Mouse (Mus musculus) neural tube, embryonic 13.5 days (tissue): Measurements from ENCODE around the gene Abca1. TPM values are rescaled to one million over a fixed set of nuclear protein-coding genes. Genes with fewer than 3 reads are reported as not detected.

Experiments used
- ATAC-seq: fragments of 200-750 bp; cut with Nextera tagmentation; 2 replicates; pipeline ENCODE4 v1.8.0; 2017; ENCODE audit warnings: low read depth, mild to moderate bottlenecking, moderate TSS enrichment, moderate library complexity
- H3K27ac ChIP-seq: fragments of 300-500 bp; sonication (generic); replicated peaks from 2 replicates; pipeline ENCODE4 v1.5.1; 2015; ENCODE audit warnings: moderate library complexity, mild to moderate bottlenecking, inconsistent platforms
- H3K27me3 ChIP-seq: fragments of 300-500 bp; sonication (generic); 2 replicates; pipeline ENCODE4 v1.6.1; 2015; ENCODE audit warnings: mild to moderate bottlenecking, inconsistent platforms
- H3K36me3 ChIP-seq: fragments of 300-500 bp; sonication (generic); 2 replicates; pipeline ENCODE4 v1.6.1; 2015; ENCODE audit warnings: mild to moderate bottlenecking, inconsistent platforms
- H3K4me1 ChIP-seq: fragments of 300-500 bp; sonication (generic); replicated peaks from 2 replicates; pipeline ENCODE4 v1.6.1; 2015; ENCODE audit warnings: inconsistent platforms
- H3K4me2 ChIP-seq: fragments of 300-500 bp; sonication (generic); 2 replicates; pipeline ENCODE4 v1.6.1; 2015; ENCODE audit warnings: inconsistent platforms, mild to moderate bottlenecking, moderate library complexity
- H3K4me3 ChIP-seq: fragments of 300-500 bp; sonication (generic); 2 replicates; pipeline ENCODE4 v1.5.1; 2015; ENCODE audit warnings: mild to moderate bottlenecking, inconsistent platforms
- H3K9ac ChIP-seq: fragments of 300-500 bp; sonication (generic); 2 replicates; pipeline ENCODE4 v1.6.1; 2015; ENCODE audit warnings: moderate library complexity, mild to moderate bottlenecking, inconsistent platforms
- H3K9me3 ChIP-seq: fragments of 300-500 bp; sonication (generic); 2 replicates; pipeline ENCODE4 v1.6.1; 2016; ENCODE audit warnings: inconsistent platforms
- WGBS: fragments of 180-500 bp; shearing (Covaris S2); methylation state at CpG from one replicate; pipeline ENCODE4 v1.1.7; 2015; 5-methylcytosine and 5-hydroxymethylcytosine counted together
- polyA plus RNA-seq: library from polyadenylated mRNA; unstranded; fragments of >200 nt; fragmentation: Nextera tagmentation; extraction: Ambion mirVana; gene quantifications from 2 replicates; pipeline ENCODE4 v1.2.1, GENCODE M21; 2015

Abca1 gene
- polyA plus RNA-seq, 1 experiment from 2014 or later: 11.5 TPM

DNA sequence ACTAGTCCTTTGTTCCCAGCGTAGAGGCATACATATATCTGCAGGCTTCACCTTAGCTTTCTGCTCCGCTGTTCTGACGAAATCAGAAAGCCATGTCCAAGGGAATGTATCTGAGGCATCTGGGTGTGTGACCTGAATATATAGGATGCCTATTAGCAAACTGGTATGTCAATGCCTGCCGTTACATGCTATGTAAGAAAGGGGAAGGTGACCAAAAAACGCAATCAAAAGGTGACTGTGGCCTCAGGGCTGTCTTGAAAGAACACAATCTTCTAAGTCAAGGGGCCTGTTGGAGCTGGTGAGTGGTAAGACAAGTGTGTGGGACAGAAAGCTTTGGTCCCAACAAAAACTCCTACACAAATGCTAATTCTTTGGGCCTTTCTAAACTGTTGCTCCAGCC is 28.2 kb downstream of the Abca1 start:
- Histone ChIP-seq H3K9ac (no peak overlapping the region), H3K27ac (no peak overlapping the region), H3K4me2 (no peak overlapping the region), H3K4me3 (no peak overlapping the region), H3K4me1 (0 out of 2 replicates have a peak, but pooled peaks cover 5% of the 10 kb centered on the region), H3K36me3 (peaks cover 48% of the 10 kb centered on the region), H3K9me3 (0 out of 2 replicates have a peak, but pooled peaks cover 3% of the 10 kb centered on the region), H3K27me3 (no peaks in the 10 kb centered on the region)
- ATAC-seq: no peak
- WGBS: 94% methylated on average over 5 of the region's 5 CpGs

DNA sequence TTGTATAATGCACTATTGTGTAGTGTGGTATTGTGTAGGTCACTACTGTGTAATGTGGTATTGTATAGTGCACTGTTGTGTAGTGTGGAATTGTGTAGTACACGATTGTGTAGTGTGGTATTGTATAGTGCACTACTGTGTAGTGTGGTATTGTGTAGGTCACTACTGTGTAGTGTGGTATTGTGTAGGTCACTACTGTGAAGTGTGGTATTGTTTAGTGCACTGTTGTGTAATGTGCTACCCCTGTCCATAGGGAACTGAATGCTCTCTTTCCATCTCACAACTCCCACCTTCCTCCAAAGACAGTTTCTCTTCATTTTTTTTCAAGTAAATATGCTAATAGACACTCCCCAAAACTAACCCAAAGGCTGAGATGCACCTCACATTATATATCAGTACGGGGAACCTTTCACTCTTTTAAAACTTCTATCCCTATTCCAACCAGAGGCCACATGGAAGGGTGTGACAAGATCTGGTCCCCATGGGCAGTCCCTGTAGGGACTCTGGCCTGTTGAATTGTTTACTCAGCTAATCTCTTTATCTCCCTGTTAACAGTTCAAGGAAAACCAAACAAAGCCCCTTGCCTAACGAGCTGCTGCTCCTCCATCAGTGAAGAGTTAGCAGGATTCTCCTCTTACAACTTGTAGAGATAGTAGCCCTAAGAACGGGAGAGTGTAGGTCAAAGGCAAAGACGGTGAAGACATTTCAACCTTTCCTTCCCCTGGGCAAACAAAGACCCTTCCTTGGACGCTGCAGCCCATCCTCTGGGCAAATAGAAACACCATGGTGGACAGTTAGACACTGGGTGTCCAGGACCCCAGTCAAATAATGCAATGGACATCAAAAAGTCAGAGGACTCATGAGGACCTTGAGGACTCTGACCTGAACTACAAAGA is 28.8 kb downstream of the Abca1 start:
- Histone ChIP-seq H3K9me3 (0 out of 2 replicates have a peak, but pooled peaks cover 5% of the 10 kb centered on the region), H3K27me3 (no peaks in the 10 kb centered on the region), H3K4me2 (no peak overlapping the region), H3K27ac (no peak overlapping the region), H3K4me3 (no peak overlapping the region), H3K4me1 (0 out of 2 replicates have a peak, but pooled peaks cover 5% of the 10 kb centered on the region), H3K9ac (no peak overlapping the region), H3K36me3 (peaks cover 53% of the 10 kb centered on the region)
- 79% methylated on average over 6 of the region's 6 CpGs for whole genome bisulfite sequencing
- ATAC-seq: no peak

DNA sequence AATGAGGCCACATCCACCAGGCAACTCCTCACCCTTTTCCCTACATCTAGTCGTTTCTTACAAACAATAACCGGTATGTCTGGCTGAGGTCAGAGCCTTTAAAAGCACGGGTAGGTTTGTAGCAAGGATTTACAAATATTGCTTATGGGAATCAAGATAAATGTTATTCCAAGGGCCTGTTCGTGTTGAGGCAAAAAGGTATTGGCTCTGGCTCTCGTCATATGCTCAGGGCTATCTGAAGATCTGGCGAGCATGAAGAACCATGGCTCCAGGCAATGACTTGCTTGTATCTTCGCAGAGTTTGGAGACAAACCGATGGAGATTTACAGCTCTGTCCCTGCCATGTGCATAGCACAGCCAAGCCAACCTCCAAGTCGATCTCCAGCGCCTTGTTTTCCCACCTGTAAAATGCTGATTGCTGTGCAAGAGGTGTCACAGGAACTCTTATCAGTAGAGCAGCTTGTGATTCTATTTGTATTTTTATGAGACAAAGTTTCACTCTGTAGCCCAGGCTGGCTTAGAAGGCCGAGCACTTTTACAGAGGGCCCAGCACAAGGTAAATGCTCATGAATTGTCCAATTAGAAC is 29.9 kb downstream of the Abca1 start:
- Histone ChIP-seq H3K9ac (no peak overlapping the region), H3K36me3 (peaks cover 53% of the 10 kb centered on the region), H3K4me1 (0 out of 2 replicates have a peak, but pooled peaks cover 5% of the 10 kb centered on the region), H3K4me2 (no peak overlapping the region), H3K27ac (no peak overlapping the region), H3K4me3 (no peak overlapping the region), H3K27me3 (no peaks in the 10 kb centered on the region), H3K9me3 (0 out of 2 replicates have a peak, but pooled peaks cover 5% of the 10 kb centered on the region)
- no peak for ATAC-seq
- 89% methylated on average over 11 of the region's 11 CpGs for WGBS

DNA sequence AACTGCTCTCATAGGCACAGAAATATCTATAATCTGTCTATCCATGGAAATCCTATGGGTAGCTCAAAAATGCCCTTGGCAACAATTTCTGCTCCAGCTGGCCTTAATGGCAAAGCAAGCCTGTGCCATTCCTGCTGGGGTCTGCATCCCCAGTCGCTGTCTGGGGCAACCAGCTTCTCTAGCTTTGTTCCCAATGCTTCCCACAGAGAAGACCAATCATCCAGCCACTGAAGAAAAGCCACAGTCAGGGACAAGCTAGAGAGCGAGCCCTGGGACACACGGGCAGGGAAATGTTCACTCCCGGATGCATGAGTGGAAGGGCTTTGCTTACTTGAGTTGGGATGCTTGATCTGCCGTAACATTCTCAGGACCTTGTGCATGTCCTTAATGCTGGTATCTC is 32.4 kb downstream of the Abca1 start:
- Histone ChIP-seq H3K4me3 (no peak overlapping the region), H3K27ac (no peak overlapping the region), H3K9ac (no peak overlapping the region), H3K4me2 (no peak overlapping the region), H3K27me3 (no peaks in the 10 kb centered on the region), H3K4me1 (no peaks in the 10 kb centered on the region; the same call in 1 of the 2 replicates), H3K36me3 (peaks cover 53% of the 10 kb centered on the region), H3K9me3 (0 out of 2 replicates have a peak, but pooled peaks cover 5% of the 10 kb centered on the region)
- 87% methylated on average over 5 of the region's 5 CpGs for WGBS
- ATAC-seq: no peak

GRCm38 (mm10) chr4:53126794-53127193 is 32.9 kb downstream of the Abca1 start:
- no peak overlapping the region for H3K4me2 ChIP-seq
- peaks cover 51% of the 10 kb centered on the region for H3K36me3 ChIP-seq
- H3K9ac ChIP-seq: no peak overlapping the region
- no peak overlapping the region for H3K4me3 ChIP-seq
- no peak for ATAC-seq
- H3K4me1 ChIP-seq: no peaks in the 10 kb centered on the region; the same call in 1 of the 2 replicates
- 0 out of 2 replicates have a peak, but pooled peaks cover 5% of the 10 kb centered on the region for H3K9me3 ChIP-seq
- no peaks in the 10 kb centered on the region for H3K27me3 ChIP-seq
- WGBS: 89% methylated on average over 7 of the region's 7 CpGs
- H3K27ac ChIP-seq: no peak overlapping the region

GRCm38 (mm10) chr4:53124837-53125490 is 34.7 kb downstream of the Abca1 start:
- H3K27ac ChIP-seq: no peak overlapping the region
- no peak for ATAC-seq
- H3K9me3 ChIP-seq: 0 out of 2 replicates have a peak, but pooled peaks cover 5% of the 10 kb centered on the region
- H3K36me3 ChIP-seq: peaks cover 37% of the 10 kb centered on the region
- H3K4me2 ChIP-seq: no peak overlapping the region
- 94% methylated on average over 10 of the region's 10 CpGs for WGBS
- H3K4me1 ChIP-seq: no peaks in the 10 kb centered on the region; the same call in 1 of the 2 replicates
- H3K27me3 ChIP-seq: no peaks in the 10 kb centered on the region
- no peak overlapping the region for H3K4me3 ChIP-seq
- H3K9ac ChIP-seq: no peak overlapping the region

DNA sequence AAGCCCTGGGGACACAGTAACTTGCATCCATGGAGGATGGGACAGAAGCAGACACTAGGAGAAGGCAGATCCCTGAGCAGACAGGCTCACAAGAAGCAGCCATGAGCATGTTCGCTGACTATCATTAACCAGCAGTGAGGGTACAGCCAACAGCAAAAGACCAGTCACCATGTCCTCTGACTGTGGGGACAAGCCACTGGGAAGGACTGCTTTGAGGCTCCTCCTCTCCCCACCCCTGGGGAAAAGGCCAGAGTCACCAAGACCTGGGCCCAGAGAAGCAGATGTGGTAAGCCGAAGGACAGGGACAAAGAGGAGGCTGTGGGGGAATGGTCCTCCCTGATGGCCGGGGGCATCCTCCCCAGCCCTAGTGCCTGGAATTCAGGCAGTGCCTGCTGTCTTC is 37.4 kb downstream of the Abca1 start:
- 0 out of 2 replicates have a peak, but pooled peaks cover 5% of the 10 kb centered on the region for H3K9me3 ChIP-seq
- H3K4me2 ChIP-seq: no peak overlapping the region
- no peak overlapping the region for H3K9ac ChIP-seq
- ATAC-seq: no peak
- peaks cover 13% of the 10 kb centered on the region for H3K36me3 ChIP-seq
- H3K4me1 ChIP-seq: no peaks in the 10 kb centered on the region; the same call in 1 of the 2 replicates
- no peak overlapping the region for H3K27ac ChIP-seq
- 93% methylated on average over 3 of the region's 3 CpGs for WGBS
- H3K4me3 ChIP-seq: no peak overlapping the region
- no peaks in the 10 kb centered on the region for H3K27me3 ChIP-seq

DNA sequence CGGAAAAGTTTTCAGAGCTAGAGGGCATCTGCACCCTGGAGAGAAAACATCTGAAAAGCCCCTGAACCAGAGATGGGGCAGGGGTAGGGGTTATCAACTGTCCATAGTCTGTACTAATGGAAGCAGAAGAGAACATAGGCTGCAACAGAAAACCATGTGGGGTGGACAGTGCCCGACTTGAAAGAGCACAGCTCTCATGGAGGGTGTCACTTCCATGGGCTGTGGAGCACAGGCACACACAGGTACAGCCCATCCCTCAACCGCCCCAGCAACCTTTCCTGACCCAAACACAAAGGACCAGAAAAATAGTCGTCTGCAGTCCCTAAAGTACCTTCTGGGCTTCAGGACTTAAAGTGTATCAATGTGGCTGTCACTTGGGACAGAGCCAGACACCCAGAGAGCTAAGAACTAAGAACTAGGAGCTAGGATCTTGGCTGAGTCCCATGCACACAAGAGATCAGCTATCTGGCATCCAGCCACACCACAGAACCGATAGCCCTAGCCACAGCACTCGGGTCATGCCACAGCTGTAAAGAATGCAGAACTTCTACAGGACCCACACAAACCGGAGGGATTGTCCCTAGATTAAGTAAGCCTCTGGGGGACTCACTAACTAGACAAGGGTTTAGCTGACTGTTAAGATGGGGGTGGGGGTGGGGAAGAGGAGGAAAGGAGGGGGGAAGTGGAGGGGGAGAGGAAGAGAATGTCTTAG is 38.0 kb downstream of the Abca1 start:
- 80% methylated on average over 7 of the region's 7 CpGs for WGBS
- ATAC-seq: peak; percentile 47
- Histone ChIP-seq H3K9ac (no peak overlapping the region), H3K27me3 (no peaks in the 10 kb centered on the region), H3K4me3 (no peak overlapping the region), H3K9me3 (0 out of 2 replicates have a peak, but pooled peaks cover 3% of the 10 kb centered on the region), H3K36me3 (peaks cover 6% of the 10 kb centered on the region), H3K4me1 (peaks cover under 1% of the 10 kb centered on the region; the same call in 1 of the 2 replicates), H3K4me2 (no peak overlapping the region), H3K27ac (no peak overlapping the region)

- peaks cover under 1% of the 10 kb centered on the region; the same call in 1 of the 2 replicates for H3K36me3 ChIP-seq
- no peak overlapping the region for H3K4me2 ChIP-seq
- no peak for ATAC-seq
- peaks cover 7% of the 10 kb centered on the region; the same call in 1 of the 2 replicates for H3K4me1 ChIP-seq
- no peak overlapping the region for H3K4me3 ChIP-seq
- H3K27me3 ChIP-seq: no peaks in the 10 kb centered on the region
- H3K9me3 ChIP-seq: no peaks in the 10 kb centered on the region
- H3K27ac ChIP-seq: no peak overlapping the region
- 91% methylated on average over 3 of the region's 3 CpGs for WGBS
- no peak overlapping the region for H3K9ac ChIP-seq
Observed at GRCm38 (mm10) chr4:53121084-53121483, 38.6 kb downstream of the Abca1 start.

DNA sequence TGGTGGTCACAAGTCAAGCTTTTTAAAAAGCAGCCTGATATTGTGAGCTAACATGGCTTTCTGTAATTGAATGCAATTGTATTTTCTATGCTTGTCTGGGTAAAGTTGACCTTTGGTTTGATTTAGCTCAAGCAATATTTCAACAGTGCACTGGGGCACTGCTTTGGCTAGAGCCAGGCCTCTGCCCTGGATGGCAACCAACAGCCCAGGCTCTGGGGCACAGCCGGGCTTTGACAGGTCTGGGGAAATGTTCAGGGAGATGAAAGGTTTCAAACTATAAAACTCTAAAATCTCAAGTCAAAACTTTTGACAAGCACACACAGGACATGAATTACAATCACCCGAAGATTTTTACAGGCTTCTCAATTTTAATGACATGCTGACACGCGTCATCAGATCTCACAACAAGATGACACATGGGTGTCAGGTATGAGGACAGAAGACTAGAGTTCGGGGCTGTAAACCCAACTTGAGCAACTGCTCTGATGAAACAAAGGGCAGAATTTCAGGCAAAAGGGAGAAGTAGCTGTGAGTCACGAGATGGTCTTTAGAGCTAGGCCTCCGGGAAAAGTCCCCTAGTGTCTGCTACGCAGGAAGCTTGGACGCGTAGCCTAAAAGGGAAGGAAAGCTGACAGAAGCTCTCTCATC is 39.5 kb downstream of the Abca1 start:
- Histone ChIP-seq H3K4me1 (peaks cover 13% of the 10 kb centered on the region; the same call in 1 of the 2 replicates), H3K9me3 (no peaks in the 10 kb centered on the region), H3K4me2 (no peak overlapping the region), H3K36me3 (no peaks in the 10 kb centered on the region; the same call in 1 of the 2 replicates), H3K4me3 (no peak overlapping the region), H3K9ac (no peak overlapping the region), H3K27me3 (no peaks in the 10 kb centered on the region), H3K27ac (no peak overlapping the region)
- ATAC-seq: no peak
- WGBS: 88% methylated on average over 10 of the region's 10 CpGs

DNA sequence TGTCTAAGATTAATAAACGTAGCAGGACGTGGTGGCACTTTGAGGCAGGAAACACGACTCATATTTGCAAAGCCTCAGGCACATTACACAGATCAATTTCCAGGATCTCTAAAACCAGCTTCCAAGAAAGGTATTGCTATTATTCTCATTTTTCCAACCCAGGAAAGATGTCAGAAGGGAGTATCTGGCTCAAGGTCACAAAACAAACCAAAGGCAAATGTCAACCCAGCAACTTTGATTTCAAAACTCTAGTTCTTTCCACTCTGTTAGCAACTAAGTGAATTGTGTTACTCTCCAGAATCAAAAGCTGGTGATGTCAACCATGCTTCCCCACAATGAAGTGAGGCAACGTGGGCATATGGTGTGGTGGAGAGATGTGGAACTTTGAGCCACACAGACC is 41.1 kb downstream of the Abca1 start:
- H3K27me3 ChIP-seq: no peaks in the 10 kb centered on the region
- no peaks in the 10 kb centered on the region for H3K9me3 ChIP-seq
- H3K4me3 ChIP-seq: no peak overlapping the region
- WGBS: 84% methylated on average over 4 of the region's 4 CpGs
- peaks cover 13% of the 10 kb centered on the region; the same call in 1 of the 2 replicates for H3K4me1 ChIP-seq
- no peak for ATAC-seq
- H3K36me3 ChIP-seq: peaks cover 2% of the 10 kb centered on the region; the same call in 1 of the 2 replicates
- no peak overlapping the region for H3K4me2 ChIP-seq
- H3K27ac ChIP-seq: no peak overlapping the region
- no peak overlapping the region for H3K9ac ChIP-seq
